Mouse (Mus musculus) adrenal gland, postnatal 4 days (tissue): Measurements from ENCODE around the gene Abhd16b. TPM values are rescaled to one million over a fixed set of nuclear protein-coding genes. Genes with fewer than 3 reads are reported as not detected.

ENCODE experiments used
- DNase-seq, 2 experiments: peaks; one replicate each; pipeline ENCODE4 v3.0.0; 2021 to 2022; ENCODE audit warnings: low spot score in 2 of 2, mixed read lengths in 2 of 2
- long read RNA-seq, 2 experiments: library from polyadenylated mRNA; stranded (forward); transcript quantifications; one replicate each; pipeline ENCODE4 v2.0.0; 2021
- total RNA-seq, 2 experiments: library from RNA; stranded (reverse); gene quantifications; 2 replicates each; pipeline ENCODE4 v1.2.3; 2021

The Abhd16b gene
- total RNA-seq = not detected
- long read RNA-seq, experiment 1 = 0 reads
- long read RNA-seq, experiment 2 = 0 reads

DNA sequence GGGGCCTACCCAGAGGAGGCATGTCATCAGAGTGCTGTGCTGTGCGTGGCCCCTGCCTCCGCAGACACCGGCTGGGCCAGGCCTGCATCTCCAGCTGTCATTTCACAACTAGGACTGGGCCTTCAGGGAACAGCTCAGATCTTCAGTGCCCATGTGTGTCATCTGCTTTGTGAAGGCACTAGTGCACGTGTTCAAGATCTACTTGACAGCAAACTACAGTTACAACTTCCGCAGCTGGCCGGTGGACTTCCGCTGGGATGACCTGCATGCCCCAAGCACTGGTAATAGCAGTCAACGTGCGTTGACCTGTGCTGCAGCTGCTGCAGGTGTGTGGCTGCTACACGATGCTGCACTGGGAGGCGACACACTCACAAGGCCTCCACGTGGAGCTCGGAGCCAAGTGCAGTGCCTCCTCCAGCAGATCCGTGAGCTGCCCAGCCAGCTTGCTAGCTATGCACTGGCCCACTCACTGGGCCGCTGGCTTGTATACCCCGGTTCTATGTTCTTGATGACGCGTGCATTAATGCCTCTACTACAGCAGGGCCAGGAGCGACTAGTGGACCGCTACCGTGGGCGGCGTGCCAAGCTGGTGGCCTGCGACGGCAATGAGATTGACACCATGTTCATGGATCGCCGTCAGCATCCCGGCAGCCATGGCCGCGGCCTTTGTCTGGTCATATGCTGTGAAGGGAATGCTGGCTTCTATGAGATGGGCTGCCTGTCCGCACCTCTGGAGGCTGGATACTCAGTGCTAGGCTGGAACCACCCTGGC is at the start of gene Abhd16b:
Gene Abhd16b, plus strand, starts transcription at position 51 of the 772 bp plus-strand sequence.
- no peak for DNase-seq

DNA sequence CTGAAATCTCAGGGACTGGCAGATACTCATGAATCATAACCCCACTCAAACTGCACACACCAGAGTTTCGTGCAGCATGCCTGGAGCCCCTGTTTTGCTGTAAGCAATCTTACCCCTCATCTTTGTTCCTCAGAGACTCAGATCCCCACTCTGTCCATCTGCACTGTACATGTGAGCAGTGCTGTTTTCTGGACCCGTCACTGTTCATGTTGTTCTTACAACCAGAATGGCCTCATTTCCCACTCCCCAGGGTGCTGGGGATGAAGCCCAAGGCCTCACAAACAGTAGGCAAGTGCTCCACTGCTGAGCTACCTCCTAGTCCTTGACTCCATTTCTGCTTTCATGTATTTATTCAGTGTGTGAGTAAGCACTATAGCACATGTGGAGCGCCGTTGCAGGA is 40.8 kb upstream of the Abhd16b start:
- no peak for DNase-seq

DNA sequence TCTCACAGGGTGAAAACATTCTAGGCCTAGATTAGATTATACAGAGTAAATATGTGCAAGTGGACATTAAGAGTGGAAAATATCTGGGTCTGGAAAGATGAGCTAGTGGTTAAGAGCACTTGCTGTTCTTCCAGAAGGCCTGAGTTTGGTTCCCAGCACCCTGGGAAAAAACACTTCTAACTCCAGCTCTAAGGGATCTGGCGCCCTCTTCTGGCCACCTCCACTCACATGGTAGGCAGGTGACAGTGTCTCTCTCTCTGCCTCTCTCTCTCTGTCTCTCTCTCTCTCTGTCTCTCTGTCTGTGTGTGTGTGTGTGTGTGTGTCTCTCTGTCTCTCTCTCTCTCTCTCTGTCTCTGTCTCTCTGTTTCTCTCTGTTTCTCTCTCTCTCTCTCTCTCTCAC is 39.7 kb upstream of the Abhd16b start:
- no peak for DNase-seq

DNA sequence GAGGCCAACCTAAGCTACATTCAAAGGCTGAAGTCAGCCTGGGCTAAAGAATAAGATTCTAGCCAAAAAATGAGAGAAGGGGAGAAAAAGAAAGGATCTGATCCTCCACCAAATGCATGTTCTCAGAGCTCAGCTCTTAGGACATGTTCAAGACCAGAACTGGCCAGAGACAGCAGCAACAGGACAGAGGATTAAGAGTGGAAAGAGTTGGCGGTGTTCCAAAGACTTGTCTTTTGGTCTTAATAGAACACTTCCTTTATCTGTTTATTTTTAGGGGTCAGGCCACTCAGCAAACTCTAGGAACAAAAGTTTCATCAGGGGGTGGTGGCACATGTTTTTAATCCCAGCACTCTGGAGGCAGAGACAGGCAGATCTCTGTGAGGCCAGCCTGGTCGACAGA is 37.1 kb upstream of the Abhd16b start:
- DNase-seq = no peak

DNA sequence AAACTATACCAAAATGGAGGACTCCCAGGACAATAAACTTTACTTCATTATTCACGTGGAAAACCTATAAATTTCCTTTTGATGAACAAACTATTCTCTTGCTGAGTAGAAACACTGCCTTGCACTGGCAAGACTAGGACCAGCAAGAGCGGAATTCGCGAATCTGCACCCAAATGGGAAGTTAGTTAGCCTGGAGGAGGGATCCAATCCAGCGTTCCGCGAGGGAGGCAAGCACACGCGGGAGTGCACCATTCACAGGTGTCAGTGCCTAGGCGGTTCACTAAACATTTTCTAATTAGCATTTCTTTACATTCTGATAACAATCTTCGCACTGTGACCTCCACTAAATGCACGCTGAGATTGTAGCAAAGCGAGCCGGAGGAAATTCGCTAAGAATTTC is 35.2 kb upstream of the Abhd16b start:
- DNase-seq = no peak

DNA sequence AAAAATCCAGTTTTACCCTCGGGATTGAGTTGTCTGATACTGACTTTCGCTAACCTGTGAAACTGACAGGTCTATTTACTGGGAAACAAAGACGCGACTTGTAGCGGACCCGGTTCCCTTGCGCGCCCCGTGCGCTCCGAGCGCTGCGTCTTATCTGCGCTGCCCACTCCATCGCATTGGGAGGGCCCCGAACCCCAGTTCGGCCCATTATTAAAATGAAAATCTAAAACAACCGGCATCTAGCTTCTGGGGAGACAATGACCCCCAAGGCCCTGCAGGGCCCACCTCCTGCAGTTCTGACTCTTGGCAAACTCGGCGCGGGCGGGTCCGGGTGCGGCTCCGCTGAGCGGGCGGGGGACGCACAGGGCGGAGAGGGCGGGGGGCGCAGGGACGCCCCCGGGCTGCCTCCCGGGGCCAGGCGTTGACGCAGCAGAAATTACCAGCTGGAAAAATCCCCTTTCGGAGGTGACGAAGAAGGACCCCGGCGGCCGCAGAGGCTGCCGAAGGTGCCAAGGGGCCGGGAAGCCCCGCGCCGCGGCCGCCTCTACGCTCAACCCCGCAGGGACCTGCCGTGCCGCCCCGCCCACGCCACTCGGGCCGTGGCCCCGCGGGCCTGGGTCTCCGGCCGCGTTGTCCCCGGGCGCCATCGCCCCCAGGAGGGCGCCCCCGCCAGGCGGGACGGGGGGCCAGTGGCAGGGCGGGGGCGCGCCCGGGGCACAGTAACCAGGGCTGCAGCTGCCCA is 34.4 kb upstream of the Abhd16b start:
- peak in 1 of 2 experiments; percentile 18 for DNase-seq

DNA sequence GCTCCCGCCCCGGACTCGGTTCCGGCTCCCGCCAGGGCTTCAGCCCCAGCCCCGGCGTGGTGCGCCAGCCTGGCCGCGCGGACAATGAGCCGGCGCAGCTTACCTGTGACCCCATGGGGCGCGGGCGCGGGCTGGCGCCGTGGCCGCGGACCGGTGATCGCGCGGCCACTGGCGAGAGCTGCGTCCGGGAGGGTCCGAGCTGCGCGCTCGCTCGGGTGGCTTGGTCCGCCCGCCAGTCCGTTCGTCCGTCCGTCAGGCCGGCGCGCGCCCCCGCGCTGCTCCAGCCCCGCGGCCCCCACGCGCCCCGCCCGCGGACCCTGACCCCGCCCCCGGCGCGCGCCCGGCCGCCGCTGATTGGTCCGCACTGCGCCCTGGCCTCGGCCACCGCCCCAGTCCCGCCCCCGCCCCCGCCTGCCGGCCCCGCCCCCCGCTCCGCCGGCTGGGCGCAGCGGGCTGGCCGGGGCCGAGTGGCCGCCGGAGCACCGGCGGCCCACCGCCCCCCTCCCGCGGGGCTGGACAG is 33.8 kb upstream of the Abhd16b start, which contains the start of gene Zbtb46:
Gene Zbtb46, minus strand, starts transcription at position 274 of the 520 bp plus-strand sequence.
- DNase-seq = peak; percentile 81 to 88

DNA sequence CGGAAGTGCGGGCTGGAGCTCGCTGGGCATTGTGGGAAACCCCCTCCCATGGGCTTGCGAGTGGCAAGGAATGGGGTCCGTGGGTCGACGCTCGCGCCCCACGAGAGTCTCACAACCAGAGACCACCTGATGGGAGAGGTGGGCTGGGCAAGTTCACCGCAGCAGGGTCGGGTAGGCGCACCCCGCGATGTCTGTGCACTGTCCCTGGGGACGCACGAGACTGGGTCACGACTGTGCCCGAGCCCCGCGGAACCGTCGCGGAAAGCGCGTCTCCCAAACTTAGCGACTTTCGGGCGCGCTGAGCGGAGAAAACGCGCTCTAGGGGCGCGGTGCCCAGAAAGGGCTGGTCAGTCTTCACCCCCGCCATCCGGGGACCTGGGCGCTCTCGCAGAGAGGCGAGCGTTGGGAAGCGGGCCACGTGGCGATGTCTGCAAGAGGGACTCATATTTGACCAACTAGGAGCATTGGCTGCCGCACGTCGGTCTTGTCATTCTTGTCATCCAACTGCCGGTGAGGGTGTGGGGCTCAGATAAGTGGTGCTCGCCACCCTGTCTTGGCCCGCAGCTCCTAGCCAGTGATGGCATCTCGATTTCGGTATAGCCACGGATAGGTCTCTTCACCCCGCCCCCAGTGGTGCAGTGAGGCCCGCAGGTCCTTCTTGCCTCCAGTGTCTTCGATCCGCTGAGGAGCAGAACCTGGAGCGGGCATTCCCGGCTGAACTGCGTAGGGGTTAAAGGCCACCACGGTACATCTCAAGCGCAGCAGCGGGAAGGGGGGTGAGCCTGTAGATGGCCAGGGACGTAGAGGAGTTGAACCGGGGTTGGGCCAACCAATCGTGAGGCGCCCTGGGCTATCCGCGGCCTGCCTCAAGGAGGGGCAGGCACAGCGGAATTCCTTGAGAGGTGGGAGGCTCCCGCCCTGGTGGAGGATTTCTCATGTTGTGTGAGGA is 33.1 kb upstream of the Abhd16b start:
- peak in 1 of 2 experiments; percentile 46 for DNase-seq

DNA sequence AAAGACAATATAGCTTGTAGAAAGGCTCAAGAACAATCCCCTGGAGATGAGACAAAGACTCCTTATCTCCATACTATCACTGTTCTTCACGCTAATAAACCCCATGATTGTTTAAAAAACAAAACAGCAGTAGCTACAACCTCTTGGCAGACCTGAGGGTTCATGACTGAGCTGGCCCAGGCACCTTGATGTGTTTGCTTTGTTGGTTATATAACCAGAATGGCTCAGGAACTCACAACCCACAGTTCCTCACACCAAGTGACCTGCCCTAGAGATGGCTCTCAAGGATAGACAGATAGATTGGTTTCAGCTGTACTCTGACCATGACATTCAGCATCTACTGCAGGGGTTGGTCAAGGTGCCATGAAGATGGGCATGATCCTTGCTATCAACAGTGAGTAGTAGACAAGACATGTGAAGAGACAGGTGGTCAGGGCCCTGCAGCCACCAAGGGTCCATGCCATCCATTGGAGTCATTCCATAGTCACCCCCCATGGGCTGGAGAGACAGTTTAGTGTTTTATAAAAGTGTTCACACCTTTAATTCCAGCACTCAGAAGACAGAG is 31.4 kb upstream of the Abhd16b start:
- DNase-seq = no peak

DNA sequence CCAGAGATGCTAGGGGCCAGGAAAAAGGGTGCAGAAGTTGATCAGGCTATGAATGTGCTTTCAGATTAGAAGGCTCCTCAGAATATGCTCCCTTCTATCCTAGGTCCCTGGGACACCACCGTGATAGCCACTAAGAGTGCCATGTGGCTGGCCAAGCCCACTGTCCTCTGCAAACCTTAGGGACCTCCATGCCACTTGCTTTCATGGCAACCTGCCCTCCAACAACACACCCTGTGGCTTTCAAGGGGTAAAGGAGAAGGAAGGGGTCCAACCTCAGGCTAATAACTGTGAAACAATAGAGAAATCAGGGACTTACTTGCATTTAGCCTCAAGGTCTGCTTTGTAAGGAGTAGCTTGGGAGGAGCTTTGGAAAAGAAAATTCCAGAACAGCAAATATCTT is 30.4 kb upstream of the Abhd16b start:
- no peak for DNase-seq

DNA sequence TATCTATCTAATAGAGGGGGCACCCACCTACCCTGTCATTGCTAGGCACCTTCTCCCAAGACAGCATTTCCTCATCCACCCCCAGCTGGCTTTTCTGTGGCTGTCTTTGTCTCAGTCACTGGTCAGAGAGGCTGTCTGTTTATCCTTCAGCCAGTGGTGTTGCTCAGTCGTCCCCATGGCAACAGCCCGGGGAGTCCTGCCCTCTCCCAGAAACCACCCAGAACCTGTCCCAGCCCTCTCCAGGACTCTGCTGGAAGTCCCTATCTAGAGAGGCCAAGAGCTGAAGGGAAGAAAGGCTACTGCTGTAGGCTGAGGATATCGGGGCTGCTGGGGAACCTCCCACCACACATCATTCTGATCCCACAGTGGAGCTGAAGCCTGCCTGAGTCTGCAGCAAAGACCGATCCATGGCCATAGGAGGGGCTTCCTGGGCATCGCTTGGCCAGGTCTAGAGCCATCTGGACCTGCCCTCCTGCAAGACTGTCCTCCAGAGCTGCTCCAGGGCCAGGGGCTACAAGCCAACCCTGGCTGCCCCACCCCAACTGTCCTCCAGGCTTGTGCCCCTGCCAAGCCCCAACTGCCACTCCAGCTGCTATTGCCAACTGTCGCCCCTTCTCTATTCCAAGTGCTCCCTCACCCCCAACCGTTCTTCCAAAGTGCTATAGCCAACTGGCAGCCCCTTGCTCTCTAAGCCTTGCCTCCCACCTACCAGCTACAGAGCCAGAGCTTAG is 29.8 kb upstream of the Abhd16b start:
- peak in 1 of 2 experiments; percentile 49 for DNase-seq

DNA sequence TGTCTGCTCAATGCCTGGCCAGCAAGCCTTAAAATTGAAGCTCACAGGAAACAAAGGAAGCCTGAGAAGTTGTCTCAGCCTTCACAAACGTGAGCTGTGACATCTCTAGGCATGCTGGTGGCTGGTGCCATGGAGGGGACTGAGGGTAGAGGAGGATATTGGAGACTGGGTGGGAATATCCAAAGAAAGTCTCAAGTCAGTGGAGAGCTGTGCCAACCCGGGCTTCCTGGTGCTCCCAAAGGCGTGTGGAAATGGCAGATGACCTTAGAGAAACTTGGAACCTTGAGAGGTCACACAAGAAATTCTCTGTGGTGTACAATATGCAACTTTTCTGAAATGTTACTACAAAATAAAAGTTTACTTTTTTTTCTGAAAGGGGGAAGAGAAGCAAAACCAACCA is 27.6 kb upstream of the Abhd16b start:
- DNase-seq = no peak

DNA sequence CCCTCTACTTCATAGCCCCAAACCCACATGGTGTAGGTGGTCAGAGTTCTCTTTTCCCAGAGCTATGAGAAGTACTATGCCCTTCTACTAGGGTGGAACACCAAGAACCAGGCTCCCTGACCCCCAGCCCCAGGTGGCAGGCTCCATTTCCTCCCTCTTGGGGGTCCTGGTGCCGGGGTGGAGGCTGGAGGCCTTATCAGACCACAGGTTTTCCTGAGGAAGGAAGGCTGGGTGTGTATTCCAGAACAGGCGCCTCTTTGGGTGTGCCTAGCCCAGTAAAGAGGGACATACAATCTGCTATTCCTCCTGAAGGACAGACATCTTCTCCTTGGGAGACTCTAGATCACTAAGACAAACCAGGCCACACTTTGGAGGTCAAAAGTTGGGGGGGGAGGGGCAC is 22.7 kb upstream of the Abhd16b start:
- no peak for DNase-seq

DNA sequence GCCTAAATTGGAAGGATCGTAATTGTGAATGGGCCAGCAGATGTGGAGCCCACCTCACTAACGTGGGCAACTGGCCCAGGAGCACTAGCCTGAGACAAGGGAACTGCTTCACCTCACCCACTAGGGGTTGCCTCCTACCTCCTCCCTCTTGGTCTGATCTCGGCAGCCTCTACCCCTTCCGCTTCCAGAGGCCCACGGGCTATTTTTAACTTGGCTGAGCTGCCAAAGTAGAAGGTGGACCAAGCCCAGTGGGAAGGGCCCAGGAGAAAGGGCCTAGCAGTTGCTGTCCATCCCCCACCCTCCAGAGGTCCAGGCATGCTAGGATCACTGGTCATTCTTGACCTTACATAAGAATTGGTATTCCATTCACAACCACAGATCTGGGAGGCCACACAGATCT is 21.8 kb upstream of the Abhd16b start:
- DNase-seq = no peak

DNA sequence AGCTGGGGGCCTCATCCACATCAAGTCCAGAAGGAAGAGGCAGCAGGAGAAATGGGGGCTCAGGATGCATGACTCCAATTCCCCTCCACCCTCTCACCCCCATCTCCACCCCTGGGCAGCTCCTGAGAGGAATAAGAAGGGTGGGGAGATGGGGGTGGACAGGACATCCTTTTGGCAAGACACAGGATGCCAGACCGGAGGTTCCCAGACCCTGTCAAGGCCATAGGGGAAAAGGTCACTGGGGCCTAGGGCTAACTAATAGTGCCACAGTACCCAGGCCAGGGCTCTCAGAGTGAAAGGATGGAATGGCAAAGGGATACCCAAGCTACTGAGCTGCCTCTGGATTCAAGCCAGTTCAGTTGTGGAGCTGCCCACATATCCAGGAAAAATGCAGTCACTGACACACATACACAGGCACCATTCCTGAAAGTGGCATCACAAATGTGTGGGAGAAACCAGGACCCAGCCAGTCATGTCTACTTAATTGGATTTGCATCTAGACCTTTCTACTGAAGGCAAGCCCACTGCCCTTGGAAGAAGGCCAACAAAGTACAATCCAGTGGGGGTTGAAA is 20.7 kb upstream of the Abhd16b start:
- no peak for DNase-seq

DNA sequence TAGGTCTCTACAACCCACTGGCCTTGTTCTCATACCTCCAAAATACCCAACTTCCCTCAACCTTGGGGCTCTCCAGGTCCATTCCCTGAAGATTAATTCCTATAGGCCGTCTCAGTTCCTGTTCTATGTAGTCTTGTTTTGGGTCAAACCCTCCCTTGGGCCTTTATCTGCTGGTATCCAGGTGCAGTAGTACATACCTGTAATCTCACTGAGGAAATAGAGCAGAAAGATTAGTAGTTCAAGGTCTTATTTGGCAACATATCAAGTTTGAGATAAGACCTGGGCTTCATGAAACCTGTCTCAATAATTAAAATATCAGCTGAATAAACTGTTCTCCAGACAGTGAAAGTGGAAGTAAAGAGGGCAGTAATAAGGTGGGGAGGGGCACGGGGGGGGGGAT is 9.9 kb upstream of the Abhd16b start:
- DNase-seq = no peak

DNA sequence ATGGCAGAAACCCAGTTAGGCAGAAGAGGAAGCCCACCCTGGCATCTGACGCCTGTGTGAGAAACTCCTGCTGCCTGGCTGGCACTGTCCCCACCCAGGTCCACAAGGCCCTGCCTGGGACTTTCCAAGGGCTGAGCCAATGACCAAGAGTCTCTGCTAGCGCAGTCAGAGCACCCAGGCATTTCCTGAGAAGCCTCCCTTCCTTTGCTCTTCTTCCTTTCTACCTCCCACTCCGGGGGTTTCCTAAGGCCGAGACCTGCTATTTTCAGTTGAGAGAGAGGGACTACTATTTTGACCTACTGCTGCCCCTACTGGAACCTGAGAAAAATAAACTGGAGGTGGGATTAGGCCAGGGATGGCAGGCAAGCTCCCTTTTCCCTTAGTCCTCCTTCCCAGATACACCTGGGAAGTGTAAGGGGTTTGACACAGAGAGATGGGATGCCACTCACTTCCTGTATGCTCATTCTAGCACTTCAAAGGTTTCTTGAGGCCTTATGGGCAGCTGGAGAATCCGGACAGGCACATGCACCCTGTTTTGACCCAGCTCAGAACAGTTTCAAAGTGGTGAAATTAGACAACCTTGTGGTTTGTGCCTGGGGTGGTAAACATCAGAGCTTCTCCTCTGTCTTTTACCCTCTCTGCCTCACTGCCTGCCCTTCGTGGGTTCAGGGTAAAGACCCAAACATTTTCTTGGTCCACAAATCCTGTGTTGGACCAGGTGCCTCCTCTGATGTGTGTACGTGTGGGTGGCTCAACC is 9.3 kb upstream of the Abhd16b start:
- no peak for DNase-seq

DNA sequence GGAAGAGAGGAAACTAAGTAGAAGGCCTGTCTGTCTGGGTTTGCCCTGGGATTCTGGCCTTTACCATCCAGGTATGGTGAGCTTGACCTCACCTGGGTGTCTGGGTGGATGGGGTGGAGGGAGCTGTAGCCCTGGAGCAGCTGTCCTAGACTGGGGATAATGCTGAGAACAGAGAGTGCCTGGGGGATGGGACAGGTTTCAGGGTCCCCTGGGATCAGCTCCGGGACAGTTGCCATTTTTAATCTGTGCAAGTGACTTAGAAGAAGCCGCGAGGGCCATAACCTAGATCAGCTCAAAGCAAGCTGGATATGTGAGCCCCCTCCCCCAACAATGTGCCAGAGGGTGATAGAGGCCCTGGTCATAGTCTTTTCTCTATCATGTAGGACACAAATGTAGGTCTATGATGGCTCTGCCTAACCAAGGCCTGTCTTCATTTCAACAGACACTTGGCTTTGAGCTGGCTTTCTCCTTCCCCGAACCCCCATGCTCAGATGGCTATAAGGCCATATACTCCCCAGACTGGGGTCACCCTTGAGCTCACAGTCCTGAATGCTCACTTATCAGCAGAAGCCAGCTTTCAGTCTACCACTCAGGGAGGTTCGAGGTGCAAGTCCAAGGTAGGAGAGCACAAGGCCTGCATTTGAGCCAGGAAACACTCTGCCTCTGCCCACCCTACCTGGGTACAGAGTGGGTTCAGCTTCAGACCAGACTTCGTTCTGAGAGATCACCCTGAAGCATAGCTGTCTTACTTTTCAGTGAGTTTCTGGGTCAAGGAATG is 8.4 kb upstream of the Abhd16b start:
- DNase-seq = no peak
